Mouse (Mus musculus) limb, embryonic 14.5 days (tissue): ENCODE measurements around the gene Rtn2. TPM values are rescaled to one million over a fixed set of nuclear protein-coding genes. Genes with fewer than 3 reads are reported as not detected.

Source experiments
- ATAC-seq: fragments of 200-750 bp; cut with Nextera tagmentation; 2 replicates; pipeline ENCODE4 v1.8.0; 2017; ENCODE audit warnings: low read depth, moderate number of reproducible peaks, moderate TSS enrichment; ENCODE audit not compliant: low FRiP score
- DNase-seq: peaks from one replicate; pipeline ENCODE4 v3.0.0-alpha.2; 2015; ENCODE audit warnings: low spot score
- H3K27ac ChIP-seq: fragments of 300-500 bp; sonication (generic); replicated peaks from 2 replicates; pipeline ENCODE4 v1.5.1; 2014; ENCODE audit warnings: low read depth, mild to moderate bottlenecking, low read length, moderate library complexity, mixed read lengths
- H3K27me3 ChIP-seq: fragments of 300-500 bp; sonication (generic); 2 replicates; pipeline ENCODE4 v1.6.1; 2014; ENCODE audit warnings: low read length, mixed read lengths; ENCODE audit not compliant: control insufficient read depth, insufficient read depth
- H3K36me3 ChIP-seq: fragments of 300-500 bp; sonication (generic); 2 replicates; pipeline ENCODE4 v1.6.1; 2014; ENCODE audit warnings: mild to moderate bottlenecking, low read length, moderate library complexity, mixed read lengths; ENCODE audit not compliant: control insufficient read depth, insufficient read depth
- H3K4me1 ChIP-seq: fragments of 300-500 bp; sonication (generic); 2 replicates; pipeline ENCODE4 v1.6.1; 2014; ENCODE audit warnings: antibody characterized with exemption, low read length, mixed read lengths; ENCODE audit not compliant: control insufficient read depth, insufficient read depth
- H3K4me2 ChIP-seq: fragments of 300-500 bp; sonication (generic); replicated peaks from 2 replicates; pipeline ENCODE4 v1.6.1; 2014; ENCODE audit warnings: low read depth, mild to moderate bottlenecking, low read length, moderate library complexity; ENCODE audit not compliant: severe bottlenecking
- H3K4me3 ChIP-seq: fragments of 300-500 bp; sonication (generic); replicated peaks from 2 replicates; pipeline ENCODE4 v1.5.1; 2014; ENCODE audit warnings: low read length
- H3K9ac ChIP-seq: fragments of 300-500 bp; sonication (generic); 2 replicates; pipeline ENCODE4 v1.6.1; 2014; ENCODE audit warnings: mild to moderate bottlenecking, low read depth, low read length, moderate library complexity; ENCODE audit not compliant: severe bottlenecking
- H3K9me3 ChIP-seq: fragments of 300-500 bp; sonication (generic); 2 replicates; pipeline ENCODE4 v1.6.1; 2016; ENCODE audit warnings: low read length; ENCODE audit not compliant: control insufficient read depth
- POLR2A ChIP-seq: fragments of 200-500 bp; IDR thresholded peaks from 2 replicates; pipeline ENCODE4 v1.8.0; 2012; ENCODE audit warnings: inconsistent platforms, mild to moderate bottlenecking, moderate library complexity, borderline replicate concordance; ENCODE audit not compliant: insufficient read depth, insufficient read length; ENCODE audit errors: extremely low read depth
- WGBS: fragments of 180-500 bp; shearing (Covaris S2); extraction: QIAGEN DNeasy Blood & Tissue Kit; methylation state at CpG from one replicate; pipeline ENCODE4 v1.1.7; 2014; 5-methylcytosine and 5-hydroxymethylcytosine counted together
- polyA plus RNA-seq, 2 experiments: library from polyadenylated mRNA; depleted of rRNA in 1 of 2; stranded (reverse) in 1 of 2; unstranded in 1 of 2; fragments of >200 nt; fragmentation: Nextera tagmentation in 1 of 2; extraction: Ambion mirVana in 1 of 2; gene quantifications; 2 replicates each; pipeline versions ENCODE4 v1.2.1 to v1.2.3; 2012 to 2014

Rtn2 gene
- polyA plus RNA-seq, 2 experiments: 30.6 to 44.3 TPM

DNA sequence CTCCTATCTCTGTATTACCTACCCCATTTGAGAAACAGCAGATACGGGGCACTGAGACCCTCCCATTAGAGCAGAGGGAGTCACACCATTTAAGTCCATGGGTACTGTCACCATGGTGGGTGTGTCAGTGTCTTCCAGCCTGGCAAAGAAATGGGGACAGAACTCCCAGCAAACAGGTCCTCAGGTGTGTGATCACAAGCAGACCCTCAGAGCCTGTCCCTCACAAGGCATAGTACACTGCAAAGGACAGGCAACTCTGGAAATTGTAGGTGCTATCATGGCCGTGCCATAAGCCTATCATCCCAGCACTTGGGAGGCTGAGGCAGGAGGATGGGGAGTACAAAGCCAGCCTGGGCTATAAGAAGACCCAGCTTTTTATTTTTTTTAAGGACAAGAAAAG is 35.8 kb downstream of the Rtn2 start:
- Histone ChIP-seq H3K9me3 (no peaks in the 10 kb centered on the region), H3K4me3 (no peak overlapping the region), H3K27me3 (no peaks in the 10 kb centered on the region), H3K9ac (no peak overlapping the region), H3K36me3 (no peaks in the 10 kb centered on the region), H3K4me2 (no peak overlapping the region), H3K27ac (no peak overlapping the region), H3K4me1 (peaks cover 9% of the 10 kb centered on the region; the same call in 1 of the 2 replicates)
- ATAC-seq: no peak
- no peak for DNase-seq
- WGBS: 68% methylated on average over 2 of the region's 2 CpGs
- TF ChIP-seq POLR2A: no peak

GRCm38 (mm10) chr7:19318676-19319075 is 36.3 kb downstream of the Rtn2 start:
- Histone ChIP-seq H3K4me1 (peaks cover 9% of the 10 kb centered on the region; the same call in 1 of the 2 replicates), H3K4me3 (no peak overlapping the region), H3K27me3 (no peaks in the 10 kb centered on the region), H3K27ac (no peak overlapping the region), H3K9ac (no peak overlapping the region), H3K36me3 (no peaks in the 10 kb centered on the region), H3K9me3 (no peaks in the 10 kb centered on the region), H3K4me2 (no peak overlapping the region)
- ATAC-seq (no peak), DNase-seq (no peak)
- TF ChIP-seq POLR2A: no peak
- WGBS: 72% methylated on average over 7 of the region's 7 CpGs

DNA sequence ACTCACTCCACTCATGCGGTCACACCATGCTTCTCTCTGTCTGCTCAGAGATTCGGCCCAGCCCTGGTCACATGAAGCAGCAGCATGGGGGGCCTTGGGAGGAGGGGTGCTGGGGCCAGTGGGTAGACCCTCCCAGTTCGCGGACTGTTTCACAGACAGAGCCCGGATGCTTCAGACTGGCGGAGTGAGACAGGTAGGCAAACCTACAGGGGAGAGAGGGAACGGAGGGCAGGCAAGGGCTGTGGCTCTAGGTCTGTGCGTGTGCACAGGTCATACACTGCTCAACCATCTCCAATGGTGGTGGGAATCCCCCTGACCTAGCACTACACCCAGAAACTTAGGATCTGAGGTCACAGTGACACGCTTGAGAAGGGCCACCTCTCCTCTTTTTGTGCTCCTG is 37.0 kb downstream of the Rtn2 start:
- 21% methylated on average over 9 of the region's 9 CpGs for WGBS
- H3K36me3 ChIP-seq: no peaks in the 10 kb centered on the region
- peaks cover 9% of the 10 kb centered on the region; the same call in 1 of the 2 replicates for H3K4me1 ChIP-seq
- ATAC-seq (peak; percentile 51), DNase-seq (no peak)
- H3K27me3 ChIP-seq: no peaks in the 10 kb centered on the region
- peak overlapping the region; percentile 89 for H3K4me2 ChIP-seq
- H3K27ac ChIP-seq: peak overlapping the region; percentile 52
- no peaks in the 10 kb centered on the region for H3K9me3 ChIP-seq
- peak overlapping the region; percentile 42 for H3K4me3 ChIP-seq
- peak overlapping the region; percentile 55 for H3K9ac ChIP-seq
- no peak for TF ChIP-seq POLR2A

GRCm38 (mm10) chr7:19319906-19320305 is 37.5 kb downstream of the Rtn2 start:
- Histone ChIP-seq H3K4me2 (peak overlapping the region; percentile 89), H3K27ac (peak overlapping the region; percentile 52), H3K4me1 (peaks cover 9% of the 10 kb centered on the region; the same call in 1 of the 2 replicates), H3K4me3 (peak overlapping the region; percentile 42), H3K9me3 (no peaks in the 10 kb centered on the region), H3K27me3 (no peaks in the 10 kb centered on the region), H3K9ac (peak overlapping the region; percentile 55), H3K36me3 (no peaks in the 10 kb centered on the region)
- DNase-seq (peak; percentile 95), ATAC-seq (peak; percentile 97)
- 3% methylated on average over 37 of the region's 41 CpGs for WGBS
- no peak for TF ChIP-seq POLR2A

DNA sequence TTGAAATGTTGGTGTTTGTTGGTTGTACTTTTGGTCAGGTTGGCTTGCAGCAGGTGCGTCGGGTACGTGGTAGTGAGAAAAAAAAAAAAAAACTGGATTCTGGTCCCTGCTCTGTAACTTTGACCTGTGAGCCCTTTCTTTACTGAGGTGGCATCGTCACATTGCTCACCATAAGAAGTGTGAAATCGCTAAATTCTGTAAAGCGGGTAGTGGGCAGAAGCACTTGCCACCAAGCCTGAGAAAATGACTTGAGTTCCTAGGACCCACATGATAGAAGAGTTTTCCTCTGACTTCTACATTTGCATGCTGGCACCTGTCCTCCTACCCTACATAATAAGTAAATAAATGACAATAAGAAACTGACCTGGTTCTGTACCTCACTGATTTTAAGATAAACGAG is 38.2 kb downstream of the Rtn2 start:
- H3K4me3 ChIP-seq: peak overlapping the region; percentile 42; the same call in 1 of the 2 replicates

More for the DNA sequence above, 38.2 kb downstream of the Rtn2 start:
- Histone ChIP-seq H3K9ac (0 out of 2 replicates have a peak overlapping the region, but pooled peaks have one; percentile 9), H3K9me3 (no peaks in the 10 kb centered on the region), H3K27me3 (no peaks in the 10 kb centered on the region), H3K4me1 (peaks cover 9% of the 10 kb centered on the region; the same call in 1 of the 2 replicates), H3K4me2 (peak overlapping the region; percentile 89), H3K27ac (no peak overlapping the region), H3K36me3 (no peaks in the 10 kb centered on the region)
- DNase-seq: no peak
- 43% methylated on average over 7 of the region's 7 CpGs for WGBS
- TF ChIP-seq POLR2A: no peak
- no peak for ATAC-seq
